Mouse (Mus musculus) cortical plate, adult 2 months (tissue): ENCODE results near the gene Samd11. TPM values are rescaled to one million over a fixed set of nuclear protein-coding genes. Genes with fewer than 3 reads are reported as not detected.

Experiments
- H3K27ac ChIP-seq: fragments of 200-500 bp; 2 replicates; pipeline ENCODE4 v1.5.1; 2012; ENCODE audit warnings: low read length, control low read depth, inconsistent platforms; ENCODE audit not compliant: insufficient read depth
- H3K4me1 ChIP-seq: fragments of 200-500 bp; 2 replicates; pipeline ENCODE4 v1.6.1; 2011; ENCODE audit warnings: low read length; ENCODE audit not compliant: control insufficient read depth, insufficient read depth
- H3K4me3 ChIP-seq: fragments of 200-500 bp; 2 replicates; pipeline ENCODE4 v1.5.1; 2011; ENCODE audit warnings: mild to moderate bottlenecking, low read length, control low read depth; ENCODE audit not compliant: insufficient read depth
- CTCF ChIP-seq: fragments of 200-500 bp; IDR thresholded peaks from 2 replicates; pipeline ENCODE4 v1.5.1; 2011; ENCODE audit warnings: mild to moderate bottlenecking, control low read depth, low read length; ENCODE audit not compliant: insufficient read depth; ENCODE audit errors: extremely low read depth
- POLR2A ChIP-seq: fragments of 200-500 bp; IDR thresholded peaks from 2 replicates; pipeline ENCODE4 v1.6.1; 2011; ENCODE audit warnings: mild to moderate bottlenecking, low read length, control low read depth; ENCODE audit not compliant: insufficient read depth; ENCODE audit errors: extremely low read depth
- polyA plus RNA-seq: library from polyadenylated mRNA; depleted of rRNA; stranded (reverse); fragments of >200 nt; gene quantifications from 2 replicates; pipeline ENCODE4 v1.2.3, GENCODE M21; 2012; rRNA removed

Gene Samd11
- 3.2 and 3.7 TPM in 2 replicates for polyA plus RNA-seq

- no peaks in the 10 kb centered on the region for H3K4me1 ChIP-seq
- H3K4me3 ChIP-seq, result no peak within 1 kb of the TSS
- TF ChIP-seq CTCF (no peak), POLR2A (no peak)
- no peak within 1 kb of the TSS for H3K27ac ChIP-seq
Measured at GRCm38 (mm10) chr4:156255078-156255839, at the start of gene Samd11. Gene Samd11, minus strand, starts transcription at chr4:156255657.

DNA sequence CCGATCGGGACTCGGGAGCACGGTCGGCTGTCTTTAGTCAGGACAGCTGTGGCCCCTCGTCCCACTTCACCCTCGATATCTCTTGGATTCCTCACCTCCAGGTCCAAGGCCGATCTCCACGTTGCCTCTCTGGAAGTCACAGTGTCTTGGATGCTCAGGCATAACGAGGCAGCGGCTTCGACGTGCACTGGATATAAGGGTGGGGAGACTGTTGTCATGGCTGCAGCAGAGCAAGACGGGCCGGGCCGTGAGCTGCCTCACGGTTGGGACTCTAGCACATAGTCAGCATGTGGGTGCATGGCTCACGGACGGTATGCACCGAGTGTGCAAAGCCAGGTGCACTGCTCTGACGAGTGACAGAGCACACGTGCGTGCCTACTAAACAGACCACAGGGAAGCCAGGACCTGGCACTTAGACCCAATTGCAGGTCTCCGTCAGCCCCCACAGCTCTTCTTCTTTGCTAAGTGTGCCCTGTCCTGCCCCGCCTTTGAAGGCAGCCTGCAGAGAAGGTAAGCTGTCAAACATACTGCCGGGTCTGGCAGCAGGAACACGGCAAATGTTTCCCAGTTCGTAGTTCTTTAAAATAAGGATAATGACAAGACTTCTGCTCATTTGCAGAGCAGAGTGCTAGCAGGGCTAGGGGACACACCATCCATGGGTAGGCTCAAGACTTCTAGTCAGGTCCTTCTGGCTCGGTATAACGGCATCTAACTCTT, 938 bp downstream of the Samd11 start:
- TF ChIP-seq POLR2A (no peak), CTCF (no peak)
- Histone ChIP-seq H3K4me3 (no peak overlapping the region), H3K27ac (no peak overlapping the region), H3K4me1 (no peaks in the 10 kb centered on the region)

GRCm38 (mm10) chr4:156253043-156253442, 2.4 kb downstream of the Samd11 start:
- no peaks in the 10 kb centered on the region for H3K4me1 ChIP-seq
- TF ChIP-seq POLR2A (no peak), CTCF (no peak)
- H3K27ac ChIP-seq, result no peak overlapping the region
- no peak overlapping the region for H3K4me3 ChIP-seq

- Histone ChIP-seq H3K4me3 (no peak overlapping the region), H3K27ac (no peak overlapping the region), H3K4me1 (no peaks in the 10 kb centered on the region)
- TF ChIP-seq POLR2A (no peak), CTCF (no peak)
Measured at GRCm38 (mm10) chr4:156252619-156253018, 2.8 kb downstream of the Samd11 start.

GRCm38 (mm10) chr4:156252140-156252539, 3.3 kb downstream of the Samd11 start:
- H3K4me3 ChIP-seq, result no peak overlapping the region
- TF ChIP-seq POLR2A (no peak), CTCF (no peak)
- H3K27ac ChIP-seq, result no peak overlapping the region
- H3K4me1 ChIP-seq, result no peaks in the 10 kb centered on the region

DNA sequence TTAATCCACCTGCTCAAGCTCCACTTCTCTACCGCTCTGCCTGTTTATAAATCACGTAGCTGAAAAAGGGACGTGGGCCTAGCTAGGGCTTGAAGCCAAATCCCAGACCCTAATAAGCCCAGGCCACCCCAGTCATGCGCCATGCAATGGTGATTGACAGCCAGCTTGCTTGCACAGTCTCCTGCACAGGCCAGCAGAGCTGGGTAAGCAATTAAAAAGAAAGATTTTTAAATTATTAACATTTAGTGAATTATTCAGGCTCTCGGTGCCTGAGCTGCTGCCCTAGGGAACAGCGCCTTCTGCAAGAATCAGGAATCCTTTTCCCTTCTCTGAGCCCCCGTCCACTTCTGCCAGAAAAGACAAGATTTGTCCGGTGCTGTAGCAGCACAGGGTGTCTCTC, 4.4 kb downstream of the Samd11 start:
- no peak overlapping the region for H3K27ac ChIP-seq
- no peak for TF ChIP-seq POLR2A
- TF ChIP-seq CTCF, result no peak
- no peak overlapping the region for H3K4me3 ChIP-seq
- no peaks in the 10 kb centered on the region for H3K4me1 ChIP-seq

GRCm38 (mm10) chr4:156249567-156249966, 5.9 kb downstream of the Samd11 start:
- Histone ChIP-seq H3K4me3 (no peak overlapping the region), H3K4me1 (no peaks in the 10 kb centered on the region), H3K27ac (no peak overlapping the region)
- TF ChIP-seq CTCF, result no peak
- TF ChIP-seq POLR2A, result no peak

DNA sequence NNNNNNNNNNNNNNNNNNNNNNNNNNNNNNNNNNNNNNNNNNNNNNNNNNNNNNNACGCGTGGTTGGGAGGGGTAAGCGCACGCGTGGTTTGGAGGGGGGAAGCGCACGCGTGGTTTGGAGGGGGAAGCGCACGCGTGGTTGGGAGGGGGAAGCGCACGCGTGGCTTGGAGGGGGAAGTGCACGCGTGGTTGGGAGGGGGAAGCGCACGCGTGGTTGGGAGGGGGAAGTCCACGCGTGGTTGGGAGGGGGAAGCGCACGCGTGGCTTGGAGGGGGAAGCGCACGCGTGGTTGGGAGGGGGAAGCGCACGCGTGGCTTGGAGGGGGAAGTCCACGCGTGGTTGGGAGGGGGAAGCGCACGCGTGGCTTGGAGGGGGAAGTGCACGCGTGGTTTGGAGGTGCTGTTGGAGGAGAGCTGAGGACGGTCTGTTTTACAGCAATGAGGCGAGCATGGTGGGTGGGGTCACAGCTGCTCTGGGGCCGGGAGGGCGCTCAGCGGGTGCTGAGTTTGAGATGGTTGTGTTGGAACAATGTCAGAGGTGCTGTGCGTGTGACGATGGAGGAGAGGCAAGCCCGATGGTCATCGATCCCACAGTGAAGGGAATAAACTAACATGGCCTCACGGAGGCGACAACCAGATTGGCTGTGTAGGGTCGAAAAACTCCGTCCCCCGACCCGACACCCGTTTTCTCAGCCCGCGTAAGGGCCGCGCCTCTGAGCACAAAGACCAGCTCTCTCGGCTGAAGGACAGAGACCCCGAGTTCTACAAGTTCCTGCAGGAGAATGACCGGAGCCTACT, 18.6 kb downstream of the Samd11 start:
- Histone ChIP-seq H3K4me3 (peak overlapping the region; percentile 93), H3K27ac (no peak overlapping the region), H3K4me1 (0 out of 2 replicates have a peak, but pooled peaks cover 2% of the 10 kb centered on the region)
- no peak for TF ChIP-seq CTCF
- TF ChIP-seq POLR2A, result no peak

GRCm38 (mm10) chr4:156235808-156236533, 19.5 kb downstream of the Samd11 start, which contains the start of gene Noc2l:
Gene Noc2l, plus strand, starts transcription at chr4:156236010.
- Histone ChIP-seq H3K27ac (peak within 1 kb of the TSS; percentile 94), H3K4me1 (0 out of 2 replicates have a peak, but pooled peaks cover 2% of the 10 kb centered on the region), H3K4me3 (peak within 1 kb of the TSS; percentile 93)
- TF ChIP-seq CTCF (no peak), POLR2A (peak; percentile 39; the same call in 1 of the 2 replicates)
